15 mouse cellular contexts compared by ENCODE assay signal in genomic region chr5:99511081-99511480, GRCm38 (mm10).
"Had no signal": no experiment of that assay in that cellular context is flagged by ENCODE, and none has a peak within 500 bp of the region (broad histone marks: within the 10 kb centered on the region; RNA-seq: fewer than 3 reads in every experiment).

No protein-coding gene starts in this region.

- H3K4me3 ChIP-seq: left cerebral cortex, adult 2 months; limb, embryonic 10.5 days; liver, embryonic 13.5 days; lung, embryonic 15.5 days; megakaryocyte, embryonic 14.5 days; midbrain, embryonic 13.5 days; neural tube, embryonic 12.5 days; stomach, embryonic 15.5 days had no signal

- H3K36me3 ChIP-seq: limb, embryonic 10.5 days; liver, embryonic 13.5 days; lung, embryonic 15.5 days; midbrain, embryonic 13.5 days; neural tube, embryonic 12.5 days; stomach, embryonic 15.5 days had no signal

- H3K27ac ChIP-seq: left cerebral cortex, adult 2 months; liver, embryonic 13.5 days; lung, embryonic 15.5 days; macrophage; midbrain, embryonic 13.5 days; neural tube, embryonic 12.5 days; stomach, embryonic 15.5 days had no signal

- H3K4me2 ChIP-seq: liver, embryonic 13.5 days; lung, embryonic 15.5 days; midbrain, embryonic 13.5 days; neural tube, embryonic 12.5 days; stomach, embryonic 15.5 days had no signal

- H3K9ac ChIP-seq: liver, embryonic 13.5 days; liver, postnatal 0 days; lung, embryonic 15.5 days; midbrain, embryonic 13.5 days; neural tube, embryonic 12.5 days; stomach, embryonic 15.5 days had no signal

- H3K4me1 ChIP-seq: lung, embryonic 15.5 days; stomach, embryonic 15.5 days had no signal

- H3K27me3 ChIP-seq: liver, embryonic 13.5 days; lung, embryonic 15.5 days; neural tube, embryonic 12.5 days; stomach, embryonic 15.5 days had no signal

- H3K9me3 ChIP-seq: limb, embryonic 10.5 days; liver, embryonic 13.5 days; lung, embryonic 15.5 days; megakaryocyte, embryonic 14.5 days; midbrain, embryonic 13.5 days; neural tube, embryonic 12.5 days; stomach, embryonic 15.5 days had no signal

- ATAC-seq: intestine, postnatal 0 days; liver, postnatal 0 days; midbrain, embryonic 13.5 days had no signal

- DNase-seq: kidney, postnatal 25 days; liver, embryonic 13.5 days; liver, postnatal 0 days; lung, postnatal 14 days; right cerebral cortex, postnatal 14 days; thymus, postnatal 4 days had no signal
